Mouse (Mus musculus) 416B (cell line): ENCODE data around the gene AU021092.

ENCODE experiments used
- DNase-seq: peaks from one replicate; pipeline ENCODE4 v3.0.0; 2011; ENCODE audit warnings: low read depth

Gene AU021092

DNA sequence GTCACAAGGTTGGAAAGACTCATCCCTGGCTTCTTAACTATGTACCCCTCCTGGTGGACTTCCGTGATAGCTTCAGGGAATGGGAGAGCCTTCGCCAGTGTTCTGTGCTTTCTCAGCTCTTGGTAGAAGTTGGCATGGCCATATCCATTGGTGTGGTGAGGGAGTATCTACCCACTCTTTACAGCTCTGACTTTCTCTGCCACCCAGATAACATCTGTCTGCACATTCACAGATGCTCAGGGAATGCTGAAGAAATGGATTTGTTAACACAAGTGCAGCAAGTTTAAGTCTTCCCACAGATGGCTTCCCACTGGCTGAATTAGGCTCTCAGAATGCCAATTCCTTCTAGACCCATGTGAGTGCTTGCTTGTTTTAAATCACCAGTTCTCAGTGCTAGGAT, 8.0 kb downstream of the AU021092 start:
- DNase-seq, result no peak

DNA sequence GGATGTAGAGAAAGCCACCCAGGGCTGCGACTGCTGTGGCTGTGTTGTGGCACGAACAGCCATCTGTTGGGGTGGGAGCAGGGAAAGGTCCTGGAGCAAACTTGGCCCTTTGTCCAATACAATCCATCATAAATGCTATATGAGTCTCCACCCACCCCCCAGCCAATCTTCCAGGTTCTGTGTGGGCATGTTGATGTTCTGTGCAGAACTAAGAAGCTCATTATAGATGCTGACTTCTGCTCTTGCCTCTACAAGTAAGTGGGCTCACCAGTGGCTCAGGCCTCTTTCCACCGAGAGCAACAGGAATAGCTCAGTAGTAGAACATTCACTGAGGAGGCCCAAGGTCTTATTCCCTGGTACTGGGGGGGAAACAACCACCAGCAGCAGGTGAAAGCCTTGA, 9.9 kb downstream of the AU021092 start:
- DNase-seq, result no peak

DNA sequence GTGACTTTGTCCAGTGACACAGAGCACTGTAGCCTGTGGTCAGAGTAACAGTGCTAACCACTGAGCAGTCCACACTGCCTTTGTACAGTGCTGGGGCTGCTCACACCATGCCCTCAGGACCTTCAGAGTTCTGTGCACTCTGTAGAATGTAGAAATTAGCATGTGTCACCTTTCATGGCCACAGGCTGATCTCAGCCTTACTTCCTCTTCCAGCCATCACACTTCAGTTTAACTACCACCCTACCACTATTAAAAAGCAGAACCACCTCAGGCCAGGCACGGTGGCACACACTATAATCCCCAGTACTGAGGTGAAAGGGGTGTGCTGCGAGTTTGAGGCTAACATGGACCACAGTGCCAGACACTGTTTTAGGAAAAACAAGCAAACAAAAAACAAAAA, 11.7 kb downstream of the AU021092 start:
- peak; percentile 40 for DNase-seq

DNA sequence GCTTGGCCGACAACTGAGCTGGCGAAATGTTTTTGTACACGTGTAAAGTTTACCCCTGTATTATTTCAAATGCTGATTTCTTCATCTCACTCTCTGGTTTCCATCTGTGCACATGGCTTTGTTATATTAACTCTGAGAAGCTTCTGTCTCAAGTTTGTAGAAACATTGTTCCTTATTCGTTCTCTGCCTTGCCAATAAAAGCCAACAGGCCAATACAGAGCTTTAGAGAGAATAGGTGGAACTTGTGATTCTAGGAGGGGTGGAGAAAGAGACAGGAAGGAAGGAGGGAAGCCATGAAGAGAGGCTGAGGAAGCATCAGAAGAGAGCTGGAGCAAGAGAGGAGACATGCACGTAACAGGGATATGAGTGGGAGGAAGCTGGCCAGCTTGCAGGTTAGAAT, 16.0 kb downstream of the AU021092 start:
- DNase-seq, result peak; percentile 48

DNA sequence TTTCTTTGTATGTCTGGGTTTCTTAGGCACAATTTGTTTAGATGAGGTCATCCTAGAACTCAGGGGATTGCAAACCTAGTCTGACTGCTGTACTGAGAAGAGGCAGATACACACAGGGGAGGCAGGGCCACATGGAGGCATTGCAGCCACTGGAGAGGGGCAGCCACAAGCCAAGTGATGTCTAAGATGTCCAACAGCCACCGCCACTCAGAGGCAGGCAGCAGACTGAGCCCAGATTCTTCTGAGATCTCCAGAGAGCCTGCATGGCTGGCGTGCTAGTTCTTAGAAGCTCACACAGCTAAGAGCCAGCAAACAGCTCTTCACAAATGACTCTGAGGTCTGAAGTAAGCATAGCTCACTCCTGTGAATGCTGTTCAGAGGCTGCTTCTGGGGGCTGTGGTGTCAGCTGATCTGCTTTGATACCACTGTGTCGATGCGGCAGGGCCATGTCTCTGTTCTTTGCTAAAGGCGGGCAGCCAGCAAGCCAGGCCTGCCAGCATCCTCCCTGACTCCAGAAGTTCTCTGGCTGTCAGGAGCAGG, 16.6 kb downstream of the AU021092 start:
- no peak for DNase-seq

DNA sequence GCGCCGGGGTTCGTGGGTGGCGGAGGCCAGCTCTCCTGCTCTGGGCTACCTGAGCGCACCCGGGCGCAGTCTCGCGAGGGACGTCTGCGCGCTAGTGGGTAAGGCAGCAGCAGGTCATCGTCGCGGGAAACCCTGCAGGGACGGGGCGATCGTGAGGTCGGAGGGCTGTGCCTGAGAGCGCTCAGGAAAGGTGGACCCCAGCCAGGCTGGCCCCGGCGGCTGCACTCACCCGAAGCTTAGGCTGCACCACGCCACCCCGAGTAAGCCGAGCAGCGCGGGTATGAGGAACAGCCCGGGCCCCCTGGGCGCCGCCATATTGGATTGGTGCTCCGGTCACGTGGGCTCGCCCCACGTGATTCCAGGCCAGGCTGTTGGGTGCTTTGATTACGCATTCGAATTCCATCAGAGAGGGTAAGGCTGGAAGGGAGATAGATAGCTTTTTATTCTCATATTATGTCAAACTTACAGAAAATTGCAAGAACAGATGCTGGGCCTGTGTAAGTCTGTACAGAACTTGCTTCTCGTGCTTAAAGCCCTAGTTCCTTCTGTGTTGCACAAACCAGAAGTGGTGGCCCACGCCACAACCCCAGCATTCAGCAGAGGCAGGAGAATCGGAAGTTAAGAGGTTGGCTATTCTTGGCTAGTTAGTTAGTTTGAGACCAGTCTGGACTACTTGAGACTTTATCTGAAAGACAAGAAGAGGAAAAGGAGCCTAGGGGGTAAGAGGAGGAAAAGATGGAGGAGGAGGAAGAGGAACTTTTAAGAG, 18.2 kb downstream of the AU021092 start, which contains the start of gene Nagpa:
Gene Nagpa (minus strand): TSS at position 345 of the 766 bp plus-strand sequence.
- DNase-seq, result peak; percentile 89

DNA sequence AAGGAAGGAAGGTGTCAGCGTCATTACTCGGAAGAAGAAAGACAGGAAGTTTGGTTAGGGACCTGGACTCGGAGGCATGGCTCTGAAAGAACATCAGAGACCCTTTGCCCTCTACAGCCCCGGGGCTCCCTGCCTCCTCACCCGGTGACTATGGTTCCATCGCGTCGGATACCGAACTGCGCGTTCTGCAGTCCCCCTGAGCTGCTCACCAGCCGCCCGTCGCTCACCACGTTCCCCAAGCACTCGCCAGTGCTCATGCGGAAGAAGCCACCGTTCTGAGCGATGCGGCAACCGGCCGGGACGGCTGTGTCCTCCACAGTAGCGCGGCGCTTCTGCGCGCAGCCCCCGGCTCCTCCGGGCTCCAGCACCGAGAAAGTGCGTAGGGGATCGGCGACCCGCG, 18.9 kb downstream of the AU021092 start:
- DNase-seq, result peak; percentile 26

DNA sequence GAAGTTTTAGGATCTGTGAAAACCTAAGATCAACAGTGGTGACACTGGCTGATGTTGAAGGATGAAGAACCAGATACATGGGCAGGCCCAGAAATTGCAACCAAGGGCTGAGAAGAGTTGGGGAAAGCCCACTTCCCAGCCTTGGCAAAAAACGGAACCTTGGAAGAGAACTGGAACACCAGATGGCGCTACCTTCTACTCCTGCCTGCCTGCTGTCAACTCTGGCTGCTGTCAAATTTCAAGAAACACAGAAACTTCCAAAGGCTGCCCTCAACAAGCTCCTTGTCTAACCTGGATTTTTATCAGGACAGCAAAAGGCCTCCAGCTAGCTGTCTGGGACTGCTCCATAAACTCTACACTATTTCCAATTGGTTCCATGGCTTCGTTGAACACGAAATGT, 19.4 kb downstream of the AU021092 start:
- peak; percentile 72 for DNase-seq

DNA sequence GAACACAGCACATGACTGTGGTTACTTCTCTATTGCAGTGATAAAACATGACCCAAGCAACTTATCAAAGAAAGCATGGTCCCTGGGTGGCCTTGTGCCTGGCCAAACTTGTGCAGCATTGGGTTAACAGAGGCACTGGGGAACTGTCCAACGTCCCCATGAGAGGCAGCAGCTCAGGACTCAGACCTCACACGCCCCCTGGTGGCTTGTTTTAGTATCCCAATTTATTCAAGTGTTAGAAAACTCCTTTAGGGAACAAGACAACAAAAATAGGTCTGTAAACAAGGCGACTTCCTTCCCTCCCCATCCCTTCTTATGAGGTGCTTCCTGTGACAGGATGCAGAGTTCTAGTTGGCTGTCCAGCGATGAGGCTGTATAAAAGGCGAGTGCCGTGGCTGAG, 27.0 kb downstream of the AU021092 start:
- peak; percentile 68 for DNase-seq

DNA sequence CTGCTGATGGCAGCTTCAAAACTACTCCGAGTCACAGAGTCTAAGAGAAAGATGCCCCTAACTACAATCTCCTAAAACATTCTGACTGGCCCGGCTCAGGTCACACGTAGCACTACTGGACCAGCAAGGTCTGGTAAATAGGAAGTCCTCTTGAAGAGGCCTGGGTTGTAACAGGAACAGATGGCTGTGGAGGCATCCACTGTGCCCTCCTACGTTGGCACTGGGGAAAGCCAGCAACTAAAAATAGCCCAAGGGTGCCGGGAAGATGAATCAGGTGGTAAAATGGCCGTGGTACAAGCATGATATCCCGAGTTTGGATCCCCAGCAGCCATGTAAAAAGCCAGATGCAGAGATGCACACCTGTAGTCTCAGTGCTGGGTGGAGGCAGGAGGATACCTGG, 35.9 kb downstream of the AU021092 start:
- no peak for DNase-seq

DNA sequence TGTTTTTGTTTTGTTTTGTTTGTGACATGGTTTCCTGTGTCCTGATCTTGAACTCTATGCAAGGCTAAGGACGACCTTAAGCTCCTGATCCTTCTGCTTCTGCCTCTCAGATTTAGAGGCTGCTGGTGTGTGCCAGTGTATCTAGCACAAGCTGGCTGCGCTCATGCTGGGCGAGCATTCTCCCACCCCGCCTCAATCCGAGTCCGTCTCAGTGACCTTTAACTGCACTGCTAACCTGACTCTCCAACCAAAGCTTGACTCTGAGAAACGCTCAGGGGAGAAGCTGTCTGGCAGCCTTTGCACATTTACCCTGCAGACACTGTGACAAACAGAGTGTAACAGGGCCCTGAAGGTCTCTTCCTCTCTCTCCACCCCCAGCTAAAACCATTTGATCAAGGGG, 36.4 kb downstream of the AU021092 start:
- no peak for DNase-seq

DNA sequence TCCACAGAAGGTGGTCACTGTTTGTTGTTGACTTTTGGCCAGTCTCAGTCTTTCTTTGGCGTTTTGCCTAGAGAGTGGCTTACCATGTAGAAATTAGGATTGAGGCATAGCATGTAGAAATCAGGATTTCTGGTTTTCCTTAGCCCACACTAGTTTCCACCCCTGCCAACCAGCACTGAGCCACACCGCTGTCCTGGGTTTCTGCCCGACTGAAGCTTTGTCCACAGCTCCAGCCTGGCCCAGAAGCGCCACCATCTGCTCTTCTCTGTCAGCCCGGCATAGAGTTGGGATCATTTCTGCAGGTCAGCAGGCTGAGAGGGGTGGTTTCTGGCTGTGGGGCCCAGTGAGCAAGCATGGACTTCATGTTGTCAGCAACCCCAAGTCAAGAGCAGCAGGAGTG, 37.1 kb downstream of the AU021092 start:
- DNase-seq, result no peak

DNA sequence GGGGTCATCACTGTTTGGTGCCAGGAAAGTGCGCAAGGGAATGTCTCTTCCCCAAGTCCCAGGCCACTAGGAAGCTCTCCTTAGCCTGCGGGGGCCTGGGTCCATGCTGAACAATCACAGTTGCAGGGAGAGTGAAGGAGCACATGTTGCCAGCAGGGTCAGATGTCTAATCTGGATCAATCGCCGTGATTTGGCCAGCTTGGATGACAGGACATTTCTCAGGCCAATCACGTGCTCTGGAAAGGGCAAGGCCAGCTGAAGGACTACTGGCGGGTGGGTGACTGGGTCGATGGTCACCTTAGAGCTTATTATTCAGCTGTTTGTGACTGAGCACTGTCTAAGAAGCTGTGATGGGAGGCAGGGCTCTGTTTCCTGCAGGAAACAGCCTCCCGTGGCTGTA, 38.0 kb downstream of the AU021092 start:
- DNase-seq, result no peak

DNA sequence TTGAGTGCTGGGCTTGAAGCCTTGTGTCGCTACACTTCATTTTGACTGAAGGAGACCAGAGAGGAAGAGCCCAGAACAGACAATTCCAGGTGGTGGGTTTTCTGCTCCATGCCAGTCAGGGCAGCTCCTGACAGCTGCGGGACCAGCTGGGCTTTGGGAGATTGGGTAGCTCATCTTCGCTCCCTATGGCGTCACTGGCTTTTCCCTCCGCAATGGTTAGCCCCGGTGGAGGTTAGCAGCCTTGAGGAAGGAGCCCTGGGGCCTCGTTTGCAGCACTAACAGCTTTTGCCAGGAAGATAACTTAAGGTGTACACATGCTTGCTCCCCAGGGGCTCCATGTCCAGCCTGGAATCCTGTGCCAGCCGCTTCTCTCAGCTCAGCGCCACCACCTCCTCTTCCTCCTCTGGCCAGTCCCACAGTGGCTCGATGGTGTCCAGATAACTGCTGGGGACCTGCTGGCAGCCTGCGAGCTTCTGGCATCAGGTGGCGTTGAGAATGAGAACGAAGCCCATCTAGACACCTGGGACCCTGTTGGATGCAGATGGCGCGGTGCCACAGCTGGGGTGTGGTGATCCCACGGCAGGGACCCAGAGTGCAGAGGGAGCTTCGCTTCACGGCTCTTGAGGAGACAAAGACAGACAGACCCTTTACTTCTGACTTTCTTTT, 38.7 kb downstream of the AU021092 start:
- DNase-seq, result no peak

DNA sequence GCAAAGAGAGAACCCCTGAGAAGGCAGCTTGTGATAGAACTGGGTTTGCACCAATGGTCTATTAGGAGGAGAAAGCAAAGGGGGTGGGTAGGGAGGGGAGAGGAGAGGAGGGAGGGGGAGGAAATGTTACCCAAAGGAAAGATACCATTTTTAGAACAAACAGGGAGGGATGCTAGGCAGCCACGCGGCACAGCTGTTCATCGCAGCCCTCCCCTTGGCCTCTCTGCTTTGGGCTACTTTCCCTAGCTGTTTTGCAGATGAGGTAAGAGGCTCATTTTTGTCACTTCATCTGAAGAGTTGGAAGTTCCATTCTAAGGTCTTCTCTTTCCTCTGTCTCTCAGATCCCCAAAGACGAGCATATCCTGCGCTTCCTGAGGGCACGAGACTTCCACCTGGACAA, 49.5 kb downstream of the AU021092 start:
- DNase-seq, result no peak

DNA sequence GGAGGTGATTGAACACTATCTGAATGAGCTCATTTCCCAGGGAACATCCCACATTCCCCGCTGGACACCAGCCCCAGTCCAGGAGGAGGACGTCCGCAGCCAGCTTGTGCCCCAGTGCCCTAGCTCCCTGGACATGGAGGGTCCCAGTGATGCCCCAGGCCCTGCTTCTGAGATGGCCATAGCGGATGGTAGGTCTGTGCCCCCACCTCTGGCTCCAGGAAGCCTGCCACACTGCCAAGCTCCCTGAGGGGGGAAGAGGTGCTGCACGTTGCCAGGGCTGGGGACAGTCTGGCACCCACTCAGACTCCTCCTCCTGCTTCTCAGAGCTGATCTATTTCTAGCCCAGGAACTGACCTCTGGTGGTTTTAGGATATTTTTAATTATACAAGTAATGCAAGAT, 53.3 kb downstream of the AU021092 start:
- no peak for DNase-seq

DNA sequence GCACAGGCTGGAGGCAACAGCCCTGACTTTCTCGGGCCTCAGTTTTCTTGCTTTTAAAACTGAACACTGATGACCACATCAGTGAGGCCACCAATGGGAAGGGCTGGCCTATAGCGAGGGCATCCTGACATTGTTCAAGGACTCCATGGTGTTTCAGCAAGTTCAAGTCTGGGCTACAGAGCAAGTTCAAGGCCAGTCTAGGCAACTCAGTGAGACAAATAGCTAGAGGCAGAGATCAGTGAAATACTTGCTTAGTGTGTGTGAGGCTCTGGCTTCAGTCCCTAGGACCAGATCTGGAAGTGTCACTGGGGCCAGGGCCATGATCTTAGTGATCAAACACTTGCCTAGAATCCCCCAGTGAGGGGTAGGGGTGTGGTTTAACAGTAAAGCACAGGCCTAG, 54.1 kb downstream of the AU021092 start:
- DNase-seq, result no peak

DNA sequence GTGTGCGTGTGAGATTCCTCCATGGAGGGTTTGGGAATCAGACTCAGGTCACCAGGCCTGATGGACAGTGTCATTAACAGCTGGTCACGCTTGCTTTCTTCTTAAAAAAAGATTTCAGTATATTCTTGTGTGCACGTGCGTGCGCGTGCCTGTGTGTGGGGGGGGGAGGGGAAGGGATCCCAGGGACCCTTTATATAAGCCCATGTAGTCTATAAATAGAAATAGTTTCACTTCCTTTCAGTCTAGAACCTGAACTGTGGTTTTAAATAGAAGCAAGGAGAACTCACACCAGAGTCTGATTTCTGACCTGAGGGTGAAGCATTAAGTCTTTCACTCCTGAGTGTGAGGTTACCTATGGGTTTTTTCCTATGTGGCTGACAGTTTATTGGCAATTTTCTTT, 57.8 kb downstream of the AU021092 start:
- DNase-seq, result no peak
